Mouse (Mus musculus) MEL (cell line): ENCODE results near the gene Mrps11. TPM values are rescaled to one million over a fixed set of nuclear protein-coding genes. Genes with fewer than 3 reads are reported as not detected.

Experiments used
- DNase-seq: peaks from one replicate; pipeline ENCODE4 v3.0.0; 2011; ENCODE audit warnings: low read depth, low spot score
- H3K27ac ChIP-seq: 2 replicates; pipeline ENCODE4 v1.5.1; 2012; ENCODE audit warnings: low read depth, mild to moderate bottlenecking, control low read depth, low read length, moderate library complexity; ENCODE audit not compliant: control insufficient read depth
- H3K27me3 ChIP-seq, 2 experiments: fragments of 150-350 bp in 1 of 2; sonication (generic) in 1 of 2; 2 replicates each; pipeline ENCODE4 v1.6.1; 2012; ENCODE audit warnings: low read length in 2 of 2, mild to moderate bottlenecking in 2 of 2, improper control_type of control experiment in 1 of 2, moderate library complexity in 1 of 2; ENCODE audit not compliant: insufficient read depth in 2 of 2, control insufficient read depth in 1 of 2
- H3K36me3 ChIP-seq, 2 experiments: 2 replicates each; pipeline ENCODE4 v1.6.1; 2012 to 2014; ENCODE audit warnings: low read length in 2 of 2, improper control_type of control experiment in 1 of 2, inconsistent platforms in 1 of 2, mild to moderate bottlenecking in 1 of 2; ENCODE audit not compliant: insufficient read depth in 2 of 2, control insufficient read depth in 1 of 2
- H3K4me1 ChIP-seq, 2 experiments: fragments of 150-350 bp in 1 of 2; sonication (generic) in 1 of 2; 2 replicates each; pipeline ENCODE4 v1.6.1; 2012; ENCODE audit warnings: low read length in 2 of 2, improper control_type of control experiment in 1 of 2, mild to moderate bottlenecking in 1 of 2; ENCODE audit not compliant: insufficient read depth in 2 of 2, control insufficient read depth in 1 of 2
- H3K4me3 ChIP-seq, 2 experiments: fragments of 150-350 bp in 1 of 2; sonication (generic) in 1 of 2; 2 replicates each; pipeline ENCODE4 v1.5.1; 2012; ENCODE audit warnings: low read depth in 2 of 2, low read length in 2 of 2, mild to moderate bottlenecking in 2 of 2, moderate library complexity in 2 of 2, control low read depth in 1 of 2, improper control_type of control experiment in 1 of 2; ENCODE audit not compliant: control insufficient read depth in 1 of 2, insufficient read depth in 1 of 2
- H3K79me2 ChIP-seq: 2 replicates; pipeline ENCODE4 v1.6.1; 2012; ENCODE audit warnings: mild to moderate bottlenecking, low read length, moderate library complexity; ENCODE audit not compliant: control insufficient read depth, poor library complexity, insufficient read depth
- H3K9ac ChIP-seq: 2 replicates; pipeline ENCODE4 v1.6.1; 2012; ENCODE audit warnings: low read depth, mild to moderate bottlenecking, control low read depth, low read length, moderate library complexity; ENCODE audit not compliant: control insufficient read depth, poor library complexity, severe bottlenecking
- H3K9me3 ChIP-seq: fragments of 150-350 bp; sonication (generic); replicated peaks from 2 replicates; pipeline ENCODE4 v1.6.1; 2012; ENCODE audit warnings: mild to moderate bottlenecking, low read length, improper control_type of control experiment, moderate library complexity; ENCODE audit not compliant: insufficient read depth
- BHLHE40 ChIP-seq: IDR thresholded peaks from 2 replicates; pipeline ENCODE4 v1.6.1; 2012; ENCODE audit warnings: low read depth, mild to moderate bottlenecking, inconsistent platforms, low read length, improper control_type of control experiment, borderline replicate concordance
- CHD1 ChIP-seq: IDR thresholded peaks from 2 replicates; pipeline ENCODE4 v1.6.1; 2012; ENCODE audit warnings: low read depth, mild to moderate bottlenecking, inconsistent platforms, low read length, improper control_type of control experiment
- CTCF ChIP-seq, 3 experiments: IDR thresholded peaks in 2 of 3; conservative IDR thresholded peaks in 1 of 3; 2 replicates each; pipeline ENCODE4 v1.5.1; 2011 to 2012; ENCODE audit warnings: low read length in 3 of 3, low read depth in 2 of 3, mild to moderate bottlenecking in 2 of 3, improper control_type of control experiment in 1 of 3, inconsistent platforms in 1 of 3, mixed read lengths in 1 of 3, moderate library complexity in 1 of 3; ENCODE audit not compliant: control insufficient read depth in 1 of 3, insufficient read depth in 1 of 3, poor library complexity in 1 of 3, severe bottlenecking in 1 of 3
- ELF1 ChIP-seq: IDR thresholded peaks from 2 replicates; pipeline ENCODE4 v1.6.1; 2014; ENCODE audit warnings: low read depth, mild to moderate bottlenecking, inconsistent platforms, low read length, improper control_type of control experiment, moderate library complexity
- EP300 ChIP-seq, 2 experiments: IDR thresholded peaks; 2 replicates each; pipeline ENCODE4 v1.6.1; 2011; ENCODE audit warnings: improper control_type of control experiment in 2 of 2, low read length in 2 of 2, low read depth in 1 of 2, mild to moderate bottlenecking in 1 of 2
- ETS1 ChIP-seq: IDR thresholded peaks from 2 replicates; pipeline ENCODE4 v1.6.1; 2012; ENCODE audit warnings: low read depth, mild to moderate bottlenecking, inconsistent platforms, low read length, improper control_type of control experiment, moderate library complexity
- GATA1 ChIP-seq: IDR thresholded peaks from 2 replicates; pipeline ENCODE4 v1.6.1; 2011; ENCODE audit warnings: low read depth, low read length, improper control_type of control experiment
- MAFK ChIP-seq: IDR thresholded peaks from 2 replicates; pipeline ENCODE4 v1.6.1; 2011; ENCODE audit warnings: low read depth, mild to moderate bottlenecking, low read length, improper control_type of control experiment, borderline replicate concordance
- MAX ChIP-seq: IDR thresholded peaks from 2 replicates; pipeline ENCODE4 v1.6.1; 2011; ENCODE audit warnings: low read length, improper control_type of control experiment
- MXI1 ChIP-seq: IDR thresholded peaks from 2 replicates; pipeline ENCODE4 v1.6.1; 2011; ENCODE audit warnings: mild to moderate bottlenecking, low read depth, low read length, improper control_type of control experiment
- MYB ChIP-seq: IDR thresholded peaks from 2 replicates; pipeline ENCODE4 v1.6.1; 2011; ENCODE audit warnings: mild to moderate bottlenecking, low read depth, low read length, improper control_type of control experiment
- MYC ChIP-seq: IDR thresholded peaks from 2 replicates; pipeline ENCODE4 v1.6.1; 2011; ENCODE audit warnings: low read depth, mild to moderate bottlenecking, low read length, improper control_type of control experiment, moderate library complexity
- NRF1 ChIP-seq: IDR thresholded peaks from 2 replicates; pipeline ENCODE4 v1.6.1; 2014; ENCODE audit warnings: low read depth, mild to moderate bottlenecking, inconsistent platforms, low read length, improper control_type of control experiment, moderate library complexity; ENCODE audit not compliant: poor library complexity, insufficient read depth, severe bottlenecking
- POLR2A ChIP-seq, 2 experiments: IDR thresholded peaks; 2 replicates each; pipeline ENCODE4 v1.6.1; 2011 to 2012; ENCODE audit warnings: low read length in 2 of 2, mild to moderate bottlenecking in 2 of 2, control low read depth in 1 of 2, improper control_type of control experiment in 1 of 2, low read depth in 1 of 2, moderate library complexity in 1 of 2; ENCODE audit not compliant: control insufficient read depth in 1 of 2, insufficient read depth in 1 of 2, poor library complexity in 1 of 2
- POLR2AphosphoS2 ChIP-seq: IDR thresholded peaks from 2 replicates; pipeline ENCODE4 v1.6.1; 2011; ENCODE audit warnings: low read length, improper control_type of control experiment
- RAD21 ChIP-seq: IDR thresholded peaks from 2 replicates; pipeline ENCODE4 v1.6.1; 2011; ENCODE audit warnings: mild to moderate bottlenecking, low read depth, low read length, improper control_type of control experiment
- SIN3A ChIP-seq: IDR thresholded peaks from 2 replicates; pipeline ENCODE4 v1.6.1; 2012; ENCODE audit warnings: low read length, improper control_type of control experiment, inconsistent platforms
- TBP ChIP-seq: IDR thresholded peaks from 2 replicates; pipeline ENCODE4 v1.8.0; 2011; ENCODE audit warnings: low read depth, low read length, improper control_type of control experiment
- TCF12 ChIP-seq: IDR thresholded peaks from 2 replicates; pipeline ENCODE4 v1.6.1; 2014; ENCODE audit warnings: low read depth, mild to moderate bottlenecking, inconsistent platforms, low read length, improper control_type of control experiment, moderate library complexity
- UBTF ChIP-seq: IDR thresholded peaks from 2 replicates; pipeline ENCODE4 v1.6.1; 2012; ENCODE audit warnings: low read depth, mild to moderate bottlenecking, inconsistent platforms, low read length, improper control_type of control experiment, moderate library complexity, borderline replicate concordance; ENCODE audit not compliant: insufficient read depth
- USF1 ChIP-seq: IDR thresholded peaks from 2 replicates; pipeline ENCODE4 v1.6.1; 2014; ENCODE audit warnings: low read depth, mild to moderate bottlenecking, inconsistent platforms, low read length, improper control_type of control experiment, moderate library complexity
- USF2 ChIP-seq, 2 experiments: IDR thresholded peaks; 2 replicates each; pipeline ENCODE4 v1.6.1; 2011 to 2012; ENCODE audit warnings: improper control_type of control experiment in 2 of 2, low read length in 2 of 2, borderline replicate concordance in 1 of 2, inconsistent platforms in 1 of 2, low read depth in 1 of 2, mild to moderate bottlenecking in 1 of 2; ENCODE audit not compliant: insufficient read depth in 1 of 2
- ZC3H11A ChIP-seq: IDR thresholded peaks from 2 replicates; pipeline ENCODE4 v1.6.1; 2012; ENCODE audit warnings: low read depth, mild to moderate bottlenecking, inconsistent platforms, low read length, improper control_type of control experiment
- ZKSCAN1 ChIP-seq: IDR thresholded peaks from 2 replicates; pipeline ENCODE4 v1.6.1; 2012; ENCODE audit warnings: low read depth, mild to moderate bottlenecking, inconsistent platforms, low read length, improper control_type of control experiment, moderate library complexity
- polyA plus RNA-seq, 2 experiments: library from polyadenylated mRNA; stranded (reverse) in 1 of 2; unstranded in 1 of 2; fragments of >175 nt in 1 of 2; fragments of >200 nt in 1 of 2; gene quantifications; 2 replicates each; pipeline versions ENCODE4 v1.2.1 to v1.2.4; 2012; ENCODE audit warnings: low replicate concordance in 2 of 2, low read depth in 1 of 2; ENCODE audit not compliant: insufficient read length in 2 of 2, insufficient read depth in 1 of 2, missing spikeins in 1 of 2
- total RNA-seq: library from RNA; depleted of rRNA; stranded (reverse); fragments of 300-350 nt; gene quantifications from 2 replicates; pipeline ENCODE4 v1.2.3, GENCODE M21; 2012

Gene Mrps11
- total and polyA plus RNA-seq, 3 experiments: 106 to 116 TPM; not detected in 1

GRCm38 (mm10) chr7:78769075-78769652, 13.8 kb upstream of the Mrps11 start:
- H3K4me3 ChIP-seq: no peak overlapping the region
- no peak overlapping the region for H3K27ac ChIP-seq
- no peak overlapping the region for H3K9ac ChIP-seq
- no peak for DNase-seq
- H3K9me3 ChIP-seq: no peaks in the 10 kb centered on the region
- no peaks in the 10 kb centered on the region for H3K36me3 ChIP-seq
- TF ChIP-seq EP300 (IDR thresholded peaks at IDR 0.05; ENCODE audit: low read depth in 1 of 2, low read length in 2 of 2) (no peak), UBTF (no peak), CHD1 (no peak), USF1 (no peak), ZC3H11A (no peak), MYC (no peak), POLR2AphosphoS2 (no peak), TCF12 (no peak), MAX (no peak), MYB (no peak), ELF1 (no peak), RAD21 (no peak), ETS1 (no peak), CTCF (IDR thresholded peaks at IDR 0.05 in 2 of 3, conservative IDR thresholded peaks at IDR 0.05 in 1 of 3; ENCODE audit: control insufficient read depth in 1 of 3, insufficient read depth in 1 of 3, low read depth in 2 of 3, low read length in 3 of 3, poor library complexity in 1 of 3, severe bottlenecking in 1 of 3) (no peak), GATA1 (no peak), BHLHE40 (no peak), USF2 (IDR thresholded peaks at IDR 0.05; ENCODE audit: borderline replicate concordance in 1 of 2, insufficient read depth in 1 of 2, low read depth in 1 of 2, low read length in 2 of 2) (no peak), NRF1 (no peak), POLR2A (IDR thresholded peaks at IDR 0.05; ENCODE audit: control insufficient read depth in 1 of 2, insufficient read depth in 1 of 2, low read depth in 1 of 2, low read length in 2 of 2, poor library complexity in 1 of 2) (no peak), ZKSCAN1 (no peak)
- H3K79me2 ChIP-seq: no peaks in the 10 kb centered on the region
- H3K4me1 ChIP-seq: no peaks in the 10 kb centered on the region
- peaks cover 0 to 2% of the 10 kb centered on the region in 2 experiments; a peak in 1 of 4 replicates for H3K27me3 ChIP-seq

DNA sequence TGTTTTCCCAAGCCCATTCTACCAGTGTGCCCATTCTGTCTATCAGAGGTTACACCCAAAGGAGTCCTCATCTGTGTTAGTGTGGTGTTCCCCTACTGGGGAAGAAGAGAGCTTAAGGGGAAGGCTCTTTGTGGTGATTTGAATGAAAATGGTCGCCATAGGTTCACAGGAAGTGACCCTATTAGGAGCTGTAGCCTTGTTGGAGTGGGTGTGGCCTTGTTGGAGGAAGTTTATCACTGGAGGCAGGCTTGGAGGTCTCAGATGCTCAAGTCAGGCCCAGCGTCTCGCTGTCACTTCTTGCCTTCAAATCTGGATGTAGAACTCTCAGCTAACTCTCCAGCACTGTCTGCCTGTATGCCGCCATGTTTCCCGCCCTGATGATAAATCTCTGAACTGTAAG, 12.0 kb upstream of the Mrps11 start:
- H3K9me3 ChIP-seq: no peaks in the 10 kb centered on the region
- H3K4me1 ChIP-seq: no peaks in the 10 kb centered on the region

More for the DNA sequence above, 12.0 kb upstream of the Mrps11 start:
- H3K36me3 ChIP-seq: no peaks in the 10 kb centered on the region
- 0 out of 4 replicates have a peak, but pooled peaks cover 0 to 2% of the 10 kb centered on the region in 2 experiments for H3K27me3 ChIP-seq
- H3K4me3 ChIP-seq: no peak overlapping the region
- no peak overlapping the region for H3K9ac ChIP-seq
- no peaks in the 10 kb centered on the region for H3K79me2 ChIP-seq
- no peak overlapping the region for H3K27ac ChIP-seq
- no peak for DNase-seq
- TF ChIP-seq RAD21 (no peak), MYC (no peak), SIN3A (no peak), POLR2AphosphoS2 (no peak), ETS1 (no peak), CTCF (IDR thresholded peaks at IDR 0.05 in 2 of 3, conservative IDR thresholded peaks at IDR 0.05 in 1 of 3; ENCODE audit: control insufficient read depth in 1 of 3, insufficient read depth in 1 of 3, low read depth in 2 of 3, low read length in 3 of 3, poor library complexity in 1 of 3, severe bottlenecking in 1 of 3) (no peak), TBP (no peak), USF1 (no peak), MXI1 (no peak), ZKSCAN1 (no peak), MAFK (no peak), MYB (no peak)
- TF ChIP-seq, all 39 proteins: peak for 0
